Mouse (Mus musculus) ZHBTc4 (cell line): ENCODE data around the gene Gm20388.

Source experiments
- DNase-seq: peaks from one replicate; pipeline ENCODE4 v3.0.0-alpha.2; 2011; ENCODE audit warnings: low read depth, low spot score

Gene Gm20388

DNA sequence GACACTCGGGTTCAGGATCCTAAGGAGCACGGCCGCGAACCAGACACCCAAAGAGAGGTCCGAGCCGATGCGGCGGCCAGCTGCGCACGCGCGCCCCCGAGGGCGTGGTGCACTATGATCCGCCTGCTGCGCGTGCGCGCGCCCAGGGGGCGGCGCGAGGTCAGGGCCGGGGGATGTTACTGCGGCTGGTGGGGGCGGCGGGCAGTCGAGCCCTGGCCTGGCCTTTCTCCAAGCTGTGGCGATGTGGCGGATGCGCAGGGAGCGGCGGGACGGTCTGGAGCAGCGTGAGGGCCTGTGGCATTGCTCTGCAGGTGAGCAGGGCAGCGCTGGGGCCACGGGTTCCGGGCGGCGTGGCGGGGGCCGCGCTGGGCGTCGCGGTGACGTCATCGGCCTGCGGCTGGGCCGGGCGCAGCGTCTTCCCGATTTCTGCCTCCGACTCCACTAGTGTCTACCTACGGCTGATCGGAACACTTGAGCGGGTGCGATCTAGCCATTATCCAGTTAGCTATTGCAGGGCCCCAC is 3567.2 kb downstream of the Gm20388 start, which contains the start of gene Afg3l1:
Gene Afg3l1, plus strand, starts transcription at position 167 of the 522 bp plus-strand sequence.
- peak; percentile 92 for DNase-seq

DNA sequence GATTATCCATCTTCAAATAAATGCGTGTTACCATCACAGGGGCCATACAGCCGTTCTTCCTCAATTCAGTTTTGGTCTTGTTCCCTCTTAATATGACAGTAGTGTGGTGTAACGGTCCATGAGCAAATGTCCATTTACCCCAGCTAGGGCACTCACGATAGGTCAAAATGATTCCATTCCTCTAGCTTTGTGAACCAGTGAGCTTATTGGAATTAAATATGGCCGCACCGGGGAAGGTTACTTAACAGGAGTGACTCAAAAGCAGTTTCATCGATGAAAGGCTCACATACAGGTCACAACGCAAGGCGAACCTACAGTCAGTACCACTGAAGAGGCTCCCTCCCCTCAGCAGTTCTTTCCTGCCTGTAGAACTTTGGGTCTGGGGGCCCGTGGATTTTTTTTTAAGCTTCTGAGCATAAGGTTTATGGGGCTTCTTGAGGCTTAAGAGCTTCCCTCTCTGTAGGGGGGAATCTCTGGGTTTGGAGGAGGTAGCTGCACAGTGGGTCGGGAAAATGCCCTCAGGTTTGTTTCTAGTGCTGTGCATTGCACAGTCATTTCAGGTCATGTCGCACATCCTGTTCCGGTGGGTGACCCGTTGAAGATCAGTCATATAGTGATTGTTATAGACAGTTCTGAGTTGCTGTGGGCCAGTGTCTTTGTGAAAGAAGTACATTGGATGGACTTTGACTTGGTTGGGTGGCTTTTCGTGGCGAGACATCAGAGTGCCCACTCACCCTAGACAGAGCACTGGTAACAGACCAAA is 3568.0 kb downstream of the Gm20388 start:
- DNase-seq = peak; percentile 25

DNA sequence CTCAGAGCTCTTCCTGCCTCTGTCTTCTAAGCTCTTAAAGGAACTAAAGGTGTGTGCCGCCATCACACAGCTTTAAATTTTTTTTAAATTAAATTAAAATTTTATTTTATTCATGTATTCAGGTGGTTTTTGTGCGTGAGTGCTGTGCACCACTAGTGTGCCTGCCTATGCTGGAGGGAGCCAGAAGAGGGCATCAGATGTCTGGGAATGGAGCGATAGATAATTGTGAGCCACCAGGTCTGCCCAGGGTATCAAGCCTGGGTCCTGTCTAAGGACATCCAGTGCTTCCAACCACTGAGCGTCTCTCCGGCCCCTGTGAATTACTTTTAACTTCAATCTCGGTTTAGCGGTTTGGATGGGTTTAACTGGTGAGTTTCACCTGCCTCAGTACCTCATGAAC is 3572.0 kb downstream of the Gm20388 start:
- DNase-seq = peak; percentile 54

DNA sequence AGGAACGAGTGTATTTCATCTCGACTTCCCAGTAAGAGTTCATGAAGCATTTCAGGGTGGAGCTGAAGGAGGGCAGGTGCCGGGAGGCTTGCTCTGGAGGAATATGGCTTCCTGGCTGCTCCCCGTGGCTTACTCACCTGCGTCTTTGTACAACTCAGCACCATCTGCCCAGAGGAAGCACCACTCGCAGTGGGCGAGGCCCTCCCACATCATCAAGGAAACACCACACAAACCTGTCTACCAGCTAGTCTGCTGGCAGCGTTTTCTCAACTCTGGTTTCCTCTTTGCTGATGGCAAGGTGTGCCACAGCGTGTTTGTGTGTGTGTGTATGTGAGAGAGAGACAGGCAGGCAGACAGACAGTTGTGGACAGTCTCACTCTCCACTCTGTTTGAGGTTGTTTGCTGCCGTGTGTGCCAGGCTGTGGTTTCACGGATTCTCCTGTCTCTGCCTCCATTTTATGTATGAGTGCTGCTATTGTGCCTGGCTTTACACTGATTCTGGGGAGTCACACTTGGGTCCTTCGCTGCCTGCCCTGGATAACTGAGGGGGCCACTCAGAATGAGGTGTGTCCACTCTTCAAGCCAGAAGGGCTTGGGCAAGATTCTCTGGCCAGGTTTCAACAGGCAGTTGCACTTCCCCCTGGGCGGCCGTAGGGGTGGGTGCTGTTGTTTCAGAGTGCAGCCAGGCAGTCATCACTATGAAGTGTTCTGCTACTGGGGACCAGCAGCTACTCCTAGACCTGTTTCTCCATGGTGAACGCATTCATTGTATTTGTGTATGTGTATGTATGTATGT is 3580.8 kb downstream of the Gm20388 start:
- peak; percentile 0 for DNase-seq

DNA sequence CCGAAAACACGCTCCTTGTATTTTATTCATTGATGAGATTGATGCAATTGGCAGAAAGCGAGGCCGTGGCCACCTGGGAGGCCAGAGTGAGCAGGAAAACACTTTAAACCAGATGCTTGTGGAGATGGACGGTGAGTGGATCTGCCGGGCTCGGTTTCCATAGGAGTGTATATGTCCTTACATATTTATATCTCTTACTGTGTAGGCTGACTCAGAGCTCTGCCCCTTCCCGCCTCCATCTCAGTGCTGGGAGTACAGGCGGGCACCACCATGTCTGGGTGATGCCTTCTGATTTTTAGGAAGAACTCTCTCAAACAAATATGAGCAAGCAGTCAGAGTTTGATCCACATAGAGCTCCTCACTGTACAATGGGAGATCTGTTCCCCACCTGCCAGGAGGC is 3582.3 kb downstream of the Gm20388 start:
- peak; percentile 0 for DNase-seq

DNA sequence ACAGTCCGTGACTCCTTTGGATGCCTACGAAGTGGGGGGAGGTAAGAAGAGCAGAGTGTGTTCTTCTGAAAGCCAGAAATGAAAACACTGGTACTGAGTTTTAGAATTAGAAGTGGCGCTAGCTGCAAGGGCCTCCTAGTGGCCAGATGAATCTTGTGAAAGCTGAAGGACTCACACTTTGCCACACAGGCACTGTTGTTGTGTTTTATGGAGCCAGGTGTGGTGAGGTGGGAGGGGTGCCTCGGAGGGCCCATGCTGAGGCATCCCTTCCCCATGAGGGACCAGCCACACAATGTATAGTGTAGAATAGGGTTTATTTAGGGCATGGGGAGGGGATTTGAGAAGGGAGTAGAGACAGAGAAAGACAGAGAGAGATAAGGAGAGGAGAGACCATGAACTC is 3587.1 kb downstream of the Gm20388 start:
- no peak for DNase-seq

DNA sequence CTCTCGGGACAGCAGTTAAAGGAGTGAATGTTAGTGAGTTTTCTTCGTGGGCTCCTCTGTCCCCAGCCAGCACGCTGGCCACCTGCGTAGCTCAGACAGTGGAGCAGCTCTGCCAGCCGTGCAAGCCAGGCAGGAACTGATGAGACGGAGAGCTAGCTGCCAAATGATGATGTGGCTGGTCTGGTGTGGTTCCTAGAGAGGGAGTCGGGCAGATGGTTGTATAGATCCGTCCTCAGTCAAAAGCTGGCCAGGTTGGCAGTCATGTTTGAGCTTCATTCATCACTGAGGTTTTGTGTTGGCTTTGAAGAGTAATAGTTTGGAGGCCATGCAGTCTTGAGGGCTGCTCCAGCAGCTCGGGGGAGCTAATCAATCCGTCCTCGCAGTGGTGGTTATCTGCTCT is 3588.3 kb downstream of the Gm20388 start:
- no peak for DNase-seq

DNA sequence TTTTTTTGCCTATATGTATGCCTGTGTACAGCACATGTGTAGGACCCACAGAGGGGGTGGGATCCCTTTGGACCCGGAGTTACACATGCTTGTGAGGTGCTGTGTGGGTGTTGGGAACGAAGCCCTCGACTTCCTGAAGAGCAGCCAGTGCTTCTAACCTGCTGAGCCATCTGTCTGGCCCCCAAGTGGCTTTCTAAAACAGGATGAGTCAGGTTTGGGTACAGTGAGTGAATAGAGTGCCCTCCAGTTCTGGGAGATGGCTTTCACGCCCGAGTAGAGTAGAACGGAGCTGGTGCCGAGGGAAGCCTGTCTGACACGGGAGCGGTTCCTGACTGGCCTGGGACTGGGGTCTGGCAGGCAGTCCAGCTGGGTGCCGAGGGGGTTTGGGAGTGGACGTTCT is 3588.9 kb downstream of the Gm20388 start:
- no peak for DNase-seq

DNA sequence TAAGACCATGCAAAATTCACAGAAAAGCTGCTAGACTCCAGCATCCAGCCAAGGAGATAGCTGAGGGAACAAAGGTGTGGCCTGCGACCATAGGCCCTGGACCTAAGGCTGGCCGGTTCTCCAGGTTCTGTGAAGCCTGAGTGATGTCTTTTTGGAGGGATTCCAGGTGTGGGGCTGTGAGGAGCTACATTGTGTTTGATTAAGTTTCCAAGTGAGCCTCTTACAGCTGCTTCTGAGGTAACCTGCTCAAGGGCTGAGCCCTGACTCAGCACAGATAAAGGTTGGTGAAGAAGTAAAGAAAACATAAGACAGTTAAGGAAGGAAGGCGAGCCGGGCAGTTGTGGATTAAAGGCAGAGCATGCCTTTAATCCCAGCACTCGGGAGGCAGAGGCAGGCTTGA is 3591.6 kb downstream of the Gm20388 start:
- no peak for DNase-seq

DNA sequence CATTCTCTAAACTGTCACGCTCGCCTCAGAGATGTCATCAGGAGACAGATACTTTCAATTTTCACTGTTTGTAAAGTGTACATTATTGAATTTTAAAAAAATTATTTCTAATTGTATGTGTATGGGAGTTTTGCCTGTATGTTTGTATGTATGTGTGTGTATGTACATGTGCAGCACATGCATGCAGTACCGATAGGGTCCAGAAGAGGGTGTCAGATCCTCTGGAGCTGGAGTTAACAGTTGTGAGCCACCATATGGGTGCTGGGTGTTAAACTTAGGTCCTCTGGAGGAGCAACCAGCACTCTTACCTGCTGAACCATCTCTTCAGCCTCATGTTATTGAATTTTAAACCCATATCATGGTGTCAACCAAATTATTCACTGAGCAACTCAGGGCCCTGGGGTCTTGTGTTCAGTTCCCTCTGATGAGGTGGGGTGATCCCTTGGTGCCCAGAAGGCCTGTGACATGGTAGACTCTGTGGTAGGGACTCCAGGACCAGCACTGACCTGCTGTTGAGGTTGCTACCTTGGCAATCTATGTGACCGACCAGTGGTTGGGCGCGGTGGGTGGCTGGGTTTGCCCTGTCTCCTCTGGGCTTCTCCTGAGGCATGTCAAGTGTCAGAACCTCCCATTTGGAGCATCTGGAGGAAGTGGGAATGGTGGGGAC is 3593.3 kb downstream of the Gm20388 start:
- DNase-seq = peak; percentile 66

DNA sequence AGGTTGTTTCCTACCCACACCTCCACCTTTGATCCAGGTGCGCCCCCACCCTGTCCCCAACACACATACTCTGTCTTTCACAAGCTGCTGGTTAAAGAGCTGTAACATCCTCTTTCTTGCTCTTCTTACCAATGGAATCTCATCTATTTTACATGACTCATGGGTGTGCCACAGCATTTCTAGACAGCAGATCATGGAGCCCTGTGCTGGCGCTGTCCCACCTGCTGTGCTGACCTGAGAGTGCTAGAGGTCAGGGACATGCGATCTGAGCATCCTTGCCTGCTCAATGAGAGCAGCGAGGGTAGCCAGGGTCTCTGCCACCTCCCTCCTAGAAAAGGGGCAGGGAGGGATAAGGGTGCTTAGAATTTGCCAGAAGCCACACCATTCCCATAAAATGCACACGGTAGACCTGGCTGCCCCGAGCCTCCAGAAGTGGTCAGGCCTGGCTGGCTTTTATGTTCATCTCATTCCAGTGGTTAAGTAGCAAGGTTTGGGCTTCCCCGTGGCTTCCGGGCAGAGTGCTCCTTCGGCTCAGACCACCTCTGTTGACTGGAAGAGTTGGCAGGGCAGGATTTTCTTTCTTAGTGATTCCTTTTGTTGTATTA is 3594.1 kb downstream of the Gm20388 start:
- peak; percentile 56 for DNase-seq

DNA sequence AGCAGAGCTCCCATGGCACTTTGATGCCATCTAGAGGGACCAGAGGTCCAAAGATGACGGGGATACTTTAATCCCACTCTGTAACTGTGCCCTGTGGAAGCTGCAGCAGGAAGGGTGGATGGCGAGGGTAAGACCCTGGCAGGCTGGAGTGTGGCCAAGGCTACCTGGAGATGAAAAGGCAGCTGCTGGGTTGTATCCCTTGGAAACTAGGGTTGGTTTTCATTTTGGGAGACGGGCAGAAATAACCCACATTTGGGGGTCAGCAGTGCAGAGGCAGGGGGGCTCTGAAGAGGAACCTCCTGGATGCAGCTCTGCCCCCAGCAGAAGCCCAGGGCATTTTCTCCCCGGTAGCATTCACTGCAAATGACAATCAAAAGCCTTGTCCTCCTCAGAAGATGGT is 3594.6 kb downstream of the Gm20388 start:
- no peak for DNase-seq

DNA sequence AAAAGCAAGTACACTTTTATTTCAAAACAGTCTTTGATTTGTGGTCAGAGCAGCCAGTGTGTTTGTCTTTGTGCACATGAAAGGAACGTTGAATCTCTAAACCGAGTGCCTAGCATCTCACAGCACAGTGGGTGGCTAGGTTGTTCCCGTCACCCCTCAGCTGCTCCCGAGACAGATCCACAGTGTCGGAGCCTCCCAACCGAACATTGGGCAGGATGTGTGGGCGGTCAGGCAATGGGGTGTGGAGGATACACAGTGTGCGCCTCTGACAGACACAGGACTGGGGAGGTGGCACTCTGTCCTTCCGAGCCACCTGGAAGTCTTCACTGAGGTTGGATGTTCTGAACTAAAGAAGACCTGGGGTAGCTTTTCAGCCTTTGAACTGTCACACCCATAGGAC is 3595.1 kb downstream of the Gm20388 start:
- no peak for DNase-seq

DNA sequence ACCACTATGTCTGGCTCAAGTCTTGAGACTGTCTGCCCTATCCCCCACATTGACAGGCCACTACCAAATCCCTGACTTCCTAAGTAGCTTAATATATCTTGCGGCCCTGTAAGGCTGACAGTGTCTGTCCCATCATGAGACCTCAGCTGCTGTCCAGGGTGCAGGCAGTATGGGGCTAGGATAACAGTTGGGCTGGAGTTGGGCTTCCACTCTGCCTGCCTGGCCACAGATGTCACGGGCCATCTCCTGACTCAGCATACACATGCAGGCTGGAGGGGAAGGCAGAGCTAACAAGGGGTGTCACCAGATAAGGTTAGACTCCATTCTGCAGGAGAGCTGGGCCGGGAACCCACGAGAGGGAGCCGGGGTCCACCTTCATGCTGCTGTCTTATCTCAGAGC is 3596.5 kb downstream of the Gm20388 start:
- no peak for DNase-seq

DNA sequence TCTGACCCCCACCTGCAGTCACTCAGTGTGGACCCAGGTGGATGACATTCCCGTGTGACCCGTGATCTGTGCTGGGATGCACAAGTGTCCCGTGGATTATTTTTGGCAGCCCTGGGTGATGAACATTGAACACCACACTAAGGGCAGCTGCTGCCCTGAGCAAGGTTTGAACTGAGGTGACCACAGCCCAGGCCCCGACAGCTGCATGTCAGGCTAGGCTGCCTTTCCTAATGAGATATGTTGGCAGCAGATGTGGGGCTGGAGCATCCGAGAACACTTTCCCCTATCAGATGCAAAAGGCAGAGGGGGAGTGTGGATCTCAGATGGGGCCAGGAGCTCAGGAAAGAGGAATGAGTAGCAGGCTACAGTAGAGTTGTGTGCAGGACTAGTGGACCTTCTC is 3600.2 kb downstream of the Gm20388 start:
- no peak for DNase-seq

DNA sequence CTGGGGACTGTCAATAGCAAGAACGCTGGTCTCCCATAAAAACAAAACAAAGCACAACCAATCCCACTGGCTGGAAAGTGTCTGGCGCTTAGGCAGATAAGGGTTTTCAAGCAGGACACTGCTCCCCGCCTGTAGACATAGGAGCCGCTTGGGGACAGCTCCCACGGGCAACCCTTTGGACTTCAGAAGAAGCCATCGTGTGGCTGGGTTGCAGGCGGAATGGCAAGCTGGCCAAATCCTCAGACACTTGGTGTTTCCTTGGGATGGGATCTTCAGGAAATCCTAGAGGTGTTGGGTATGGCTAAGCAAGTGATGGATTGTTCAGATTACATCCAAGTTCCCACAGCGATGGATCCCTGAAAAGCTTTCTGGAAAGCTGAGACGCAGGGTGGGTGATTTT is 3603.5 kb downstream of the Gm20388 start:
- DNase-seq = no peak

DNA sequence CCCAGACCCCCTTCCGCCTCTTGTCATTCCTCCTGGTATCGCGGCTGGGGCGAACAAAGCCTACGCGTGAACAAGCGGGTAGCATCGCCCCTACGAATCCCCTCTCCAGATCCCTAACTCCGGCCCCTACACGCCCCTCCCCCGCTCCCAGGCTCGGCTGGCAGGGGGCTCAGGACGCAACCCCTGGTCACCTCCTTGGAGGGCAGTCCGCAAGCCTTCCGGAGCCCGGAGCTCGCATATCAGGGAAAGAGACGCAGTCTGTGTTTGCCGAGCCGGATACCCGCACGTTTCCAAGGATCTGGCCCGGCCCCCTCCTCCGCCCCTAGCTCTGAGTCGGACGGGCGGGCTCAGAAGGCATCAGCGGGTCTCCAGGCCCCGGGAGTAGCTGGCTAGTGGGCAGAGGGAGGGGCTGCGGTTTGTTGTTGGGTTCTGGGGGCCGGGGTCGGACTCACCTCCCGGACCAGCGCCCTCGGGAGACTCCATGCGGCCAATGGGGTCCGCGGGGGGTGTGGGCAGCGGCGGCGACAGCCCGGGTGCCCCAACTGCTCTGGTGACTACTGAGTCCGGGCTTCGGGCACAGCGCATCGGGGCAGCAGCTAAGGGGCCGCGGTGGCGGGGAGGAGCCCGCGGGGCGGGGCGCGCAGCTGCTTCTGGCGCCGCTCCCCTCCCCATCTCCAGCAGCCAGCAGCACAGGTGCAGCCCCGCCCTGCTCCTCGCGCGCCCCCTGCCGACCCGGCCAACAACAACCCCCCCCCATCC is 3604.3 kb downstream of the Gm20388 start, which contains the start of gene Dbndd1:
Gene Dbndd1, minus strand, starts transcription at position 683 of the 759 bp plus-strand sequence.
- peak; percentile 80 for DNase-seq

DNA sequence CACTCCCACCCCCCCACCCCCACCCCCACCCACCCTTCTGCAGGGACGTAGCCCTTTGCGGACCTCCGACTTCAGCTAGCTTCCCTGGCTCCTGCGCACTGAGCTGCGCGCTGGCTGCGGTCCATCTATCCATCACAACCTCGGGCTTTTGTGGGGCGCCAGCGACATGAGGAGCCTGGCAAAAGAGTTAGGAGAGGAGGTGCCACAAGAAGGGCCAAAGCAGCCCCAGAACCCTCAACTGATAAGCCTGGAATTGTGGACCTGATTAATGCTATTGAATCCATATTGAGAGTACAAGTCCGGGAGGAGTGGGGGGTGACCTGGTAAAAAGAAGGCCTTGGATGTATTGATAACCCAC is 3604.9 kb downstream of the Gm20388 start:
- DNase-seq = no peak

DNA sequence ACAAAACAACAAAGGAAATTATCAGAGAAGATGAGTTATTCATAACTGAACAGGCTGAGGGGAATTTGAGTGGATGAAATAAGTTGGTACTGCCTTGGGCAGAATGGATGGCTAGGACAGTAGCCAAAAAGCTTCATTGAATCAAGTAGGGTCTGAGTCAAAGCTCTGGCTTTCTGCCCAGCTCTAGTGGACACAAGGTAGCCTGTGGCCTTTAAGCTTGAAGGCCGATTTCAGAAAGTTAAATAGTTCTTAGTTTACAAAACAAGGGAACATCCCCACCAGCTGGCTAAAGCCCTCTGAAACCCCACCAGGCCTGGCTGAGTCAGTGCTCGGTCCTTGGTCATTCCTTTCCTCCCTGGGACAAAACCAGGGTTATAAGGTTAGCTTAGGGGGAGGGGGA is 3606.0 kb downstream of the Gm20388 start:
- DNase-seq = no peak

DNA sequence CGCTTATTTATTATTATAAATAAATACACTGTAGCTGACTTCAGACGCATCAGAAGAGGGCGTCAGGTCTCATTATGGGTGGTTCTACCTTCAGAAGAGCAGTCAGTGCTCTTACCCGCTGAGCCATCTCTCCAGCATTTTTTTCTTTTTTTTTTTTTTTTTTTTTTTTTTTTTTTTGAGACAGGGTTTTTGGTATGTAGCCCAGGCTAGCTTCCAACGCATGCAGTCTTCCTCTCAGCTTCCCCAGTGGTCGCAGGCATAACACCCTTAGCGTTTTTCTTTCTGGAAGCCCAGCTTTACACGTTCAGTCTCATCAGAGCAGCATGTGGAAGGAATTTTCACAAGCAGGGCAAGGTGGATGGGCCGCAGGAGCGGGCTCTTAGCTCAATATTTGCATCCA is 3607.5 kb downstream of the Gm20388 start:
- no peak for DNase-seq

DNA sequence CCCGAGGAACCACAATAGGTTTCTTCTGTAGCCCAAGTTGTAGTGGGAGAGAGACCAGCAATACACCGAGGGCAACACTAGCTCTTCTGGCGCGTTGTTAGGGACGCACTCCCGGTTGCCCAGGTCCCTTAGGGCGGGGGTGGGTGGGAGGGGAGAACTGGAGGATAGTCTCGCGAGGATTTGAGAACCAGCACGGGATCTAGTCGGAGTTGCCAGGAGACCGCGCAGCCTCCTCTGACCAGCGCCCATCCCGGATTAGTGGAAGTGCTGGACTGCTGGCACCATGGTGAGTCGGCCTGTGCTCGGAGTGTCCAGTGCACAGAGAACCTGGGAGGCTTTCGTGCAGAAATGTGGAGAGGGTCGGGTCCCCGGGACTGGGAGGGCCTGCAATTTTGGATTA is 3608.0 kb downstream of the Gm20388 start, which contains the start of gene Gas8:
Gene Gas8, plus strand, starts transcription at position 168 of the 400 bp plus-strand sequence.
- DNase-seq = peak; percentile 96
